Mouse (Mus musculus): ENCODE data around the gene Dnajc10. TPM values are rescaled to one million over a fixed set of nuclear protein-coding genes. Genes with fewer than 3 reads are reported as not detected.

The Dnajc10 gene
- 32.7 TPM for total RNA-seq (2023)

GRCm38 (mm10) chr2:80315242-80316161 is at the start of gene Dnajc10:
TSS of gene Dnajc10 (plus strand) at chr2:80315466.

GRCm38 (mm10) chr2:80292172-80292571 is 23.1 kb upstream of the Dnajc10 start, which contains the start of gene Prdx6b:
TSS of gene Prdx6b (plus strand) at chr2:80292472.

Other genes starting within 250 kb of the Dnajc10 start
- gene Pde1a, start 186.0 kb upstream of the Dnajc10 start, total RNA-seq (2023), result not detected
- gene Prdx6b, start 23.0 kb upstream of the Dnajc10 start, total RNA-seq (2023), result not detected
- gene Frzb, start 132.2 kb downstream of the Dnajc10 start, total RNA-seq (2023), result not detected